Mouse (Mus musculus) left cerebral cortex, adult 9 months (tissue): ENCODE results near the gene Ccdc6.

Experiments used
- DNase-seq, 2 experiments: peaks; one replicate each; pipeline ENCODE4 v3.0.0; 2022; ENCODE audit warnings: low spot score in 2 of 2

Ccdc6 gene

GRCm38 (mm10) chr10:70168396-70168795 is 71.5 kb downstream of the Ccdc6 start:
- DNase-seq, result no peak

- DNase-seq, result peak in 1 of 2 experiments; percentile 68
Observed at GRCm38 (mm10) chr10:70169044-70169443, 72.1 kb downstream of the Ccdc6 start.

- DNase-seq, result peak in 1 of 2 experiments; percentile 50
Observed at GRCm38 (mm10) chr10:70173314-70173713, 76.4 kb downstream of the Ccdc6 start.

GRCm38 (mm10) chr10:70174494-70175190 is 77.7 kb downstream of the Ccdc6 start:
- no peak for DNase-seq

DNA sequence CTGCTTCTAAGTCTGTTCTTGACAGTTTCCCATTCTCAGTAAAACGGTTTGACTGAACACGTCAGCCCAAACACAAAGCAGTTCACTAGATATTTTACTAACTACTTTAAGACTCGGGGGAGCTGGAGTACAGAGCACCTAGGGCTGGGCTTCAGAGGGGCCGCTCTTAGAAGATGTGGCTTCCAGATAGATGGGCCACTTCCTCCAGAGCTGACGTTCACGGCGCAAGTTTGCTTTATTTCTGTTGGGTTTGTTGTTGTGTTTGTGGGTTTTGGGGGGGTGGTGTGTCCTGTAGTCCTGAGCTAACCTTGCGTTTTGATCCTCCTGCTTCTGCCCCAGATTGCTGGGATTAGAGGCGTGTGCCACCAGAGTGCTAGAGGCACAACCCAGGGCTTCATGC is 83.8 kb downstream of the Ccdc6 start:
- no peak for DNase-seq

DNA sequence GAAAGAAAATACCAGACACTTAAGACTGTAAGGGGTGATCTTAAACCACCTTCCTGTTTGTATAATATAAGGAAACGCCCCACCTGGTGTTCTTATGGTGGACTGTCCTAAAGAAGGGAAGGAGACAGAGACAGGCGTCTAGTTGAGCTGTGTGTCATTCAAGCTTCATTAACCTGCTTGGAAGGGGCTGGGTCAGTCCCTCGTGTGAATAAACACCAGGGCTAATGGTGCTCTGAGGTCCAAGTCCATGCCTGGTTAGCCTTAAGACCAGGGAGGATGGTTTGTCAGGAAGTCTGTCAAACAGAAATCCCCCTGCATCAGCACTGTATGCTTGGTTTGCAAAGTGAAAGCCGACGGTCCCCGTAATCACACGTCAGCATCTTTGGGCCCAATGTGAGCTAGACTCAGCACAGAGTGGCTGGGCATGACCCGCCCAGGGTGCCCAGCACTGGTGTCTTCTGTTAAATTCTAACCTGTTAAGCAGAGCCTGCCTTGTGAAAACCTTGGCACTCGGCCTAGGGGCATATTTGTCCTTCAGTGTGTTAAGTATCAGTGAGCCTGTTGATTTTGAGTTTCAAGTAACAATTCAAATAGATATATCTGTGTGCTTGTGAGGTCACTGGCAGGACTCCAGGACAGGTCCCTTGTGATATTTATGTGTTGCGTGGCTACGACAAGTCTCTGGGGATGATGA is 84.5 kb downstream of the Ccdc6 start:
- no peak for DNase-seq

DNA sequence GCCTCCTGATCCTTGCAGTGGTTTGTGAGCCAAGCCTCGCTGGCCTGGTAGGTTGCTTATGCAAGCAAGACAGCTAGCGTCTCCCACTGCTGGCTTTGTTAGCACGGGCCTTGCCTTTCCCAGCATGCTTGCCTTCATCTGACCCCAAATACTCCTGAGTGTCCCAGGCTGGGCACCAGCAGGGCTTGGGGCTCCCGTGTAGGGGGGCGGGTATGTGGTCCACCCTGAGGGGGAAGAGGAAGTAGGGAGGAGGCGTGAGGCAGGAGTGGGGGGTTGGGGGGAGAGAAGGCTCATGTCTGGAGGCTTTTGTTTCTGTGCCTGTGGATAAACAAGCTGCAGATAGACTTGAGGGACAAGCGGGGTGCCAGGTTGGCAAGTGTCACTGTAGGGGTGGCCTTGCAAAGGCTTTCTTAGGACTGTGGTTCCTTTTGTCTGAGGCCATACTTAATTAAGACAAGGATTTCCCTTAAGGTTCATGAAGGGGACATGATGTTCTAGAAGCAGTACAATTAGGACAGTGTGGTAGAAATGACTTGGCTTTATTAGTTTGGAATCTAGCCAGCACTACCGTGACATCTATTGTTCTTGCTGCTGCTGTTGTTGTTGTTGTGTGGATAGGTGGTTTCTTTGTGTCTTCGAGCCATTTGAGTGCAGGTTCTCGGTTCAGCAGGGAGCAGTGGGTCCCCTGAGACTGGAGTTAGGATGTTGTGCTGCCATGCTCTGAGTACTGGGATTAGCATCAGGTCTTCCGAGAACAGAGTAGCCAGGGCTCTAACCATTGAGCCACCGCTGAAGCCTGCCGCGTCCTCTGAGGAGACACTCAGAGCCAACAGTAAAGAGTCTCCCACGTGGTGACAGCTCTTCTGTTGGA is 86.5 kb downstream of the Ccdc6 start:
- DNase-seq, result no peak

- no peak for DNase-seq
Observed at GRCm38 (mm10) chr10:70186136-70186535, 89.2 kb downstream of the Ccdc6 start.

GRCm38 (mm10) chr10:70186586-70186985 is 89.7 kb downstream of the Ccdc6 start:
- DNase-seq, result no peak

GRCm38 (mm10) chr10:70189864-70190263 is 92.9 kb downstream of the Ccdc6 start:
- no peak for DNase-seq

DNA sequence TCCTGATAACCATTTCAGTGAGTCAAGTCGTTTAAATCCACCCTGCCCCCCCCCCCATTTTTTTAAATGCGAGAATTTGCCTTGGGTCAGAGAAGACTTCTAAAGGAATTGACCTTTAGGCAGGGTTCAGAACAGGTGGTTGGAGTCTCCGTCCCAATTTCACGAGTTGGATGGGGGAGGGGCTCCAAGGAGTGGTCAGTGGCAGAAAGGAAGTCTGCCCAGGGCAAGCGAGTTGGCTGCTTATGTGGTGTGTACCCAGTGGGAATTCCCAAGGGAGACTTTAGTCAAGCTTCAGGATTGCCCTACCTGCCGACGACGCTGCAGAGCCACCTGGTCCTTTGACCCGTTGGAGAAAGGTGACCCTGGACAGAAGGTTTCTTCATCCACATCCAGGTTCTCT is 97.4 kb downstream of the Ccdc6 start:
- DNase-seq, result no peak

DNA sequence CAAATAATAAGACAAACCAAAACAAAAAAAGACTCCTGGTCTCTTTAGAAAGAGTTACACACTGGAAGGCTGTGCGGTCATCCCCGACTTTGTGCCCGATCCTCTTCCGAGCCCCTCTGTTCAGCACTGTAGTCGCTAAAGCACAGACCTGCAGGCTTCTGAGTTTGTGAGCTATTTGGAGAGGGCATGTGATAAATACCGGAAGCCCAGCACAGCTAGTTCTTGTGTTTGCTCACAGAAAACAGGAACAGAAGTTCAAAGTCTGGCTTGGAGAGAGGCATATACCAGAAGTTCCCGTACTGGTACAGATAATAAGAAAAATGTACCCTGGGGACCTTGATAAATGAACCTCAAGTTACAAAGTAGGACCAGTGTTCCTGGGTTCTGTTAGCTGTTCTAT is 98.4 kb downstream of the Ccdc6 start:
- no peak for DNase-seq

DNA sequence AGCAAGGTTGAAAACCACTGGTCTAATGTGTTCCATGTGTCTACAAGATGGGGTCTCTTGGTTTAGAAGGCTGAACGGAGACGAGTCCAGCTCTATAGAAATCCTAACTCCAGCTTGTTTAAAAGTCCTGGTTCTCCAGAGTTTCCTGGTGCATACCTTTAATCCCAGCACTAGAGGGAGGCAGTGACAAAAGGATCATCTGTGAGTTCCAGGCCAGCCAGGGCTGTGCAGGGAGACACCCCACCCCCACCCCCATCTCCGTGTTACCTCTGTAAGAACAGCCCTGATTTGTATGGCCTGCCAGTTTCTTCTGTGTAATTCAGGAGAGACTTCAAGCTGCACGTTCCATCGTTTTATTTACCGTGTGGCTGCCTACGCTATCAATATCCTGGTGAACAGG is 98.9 kb downstream of the Ccdc6 start:
- DNase-seq, result no peak

DNA sequence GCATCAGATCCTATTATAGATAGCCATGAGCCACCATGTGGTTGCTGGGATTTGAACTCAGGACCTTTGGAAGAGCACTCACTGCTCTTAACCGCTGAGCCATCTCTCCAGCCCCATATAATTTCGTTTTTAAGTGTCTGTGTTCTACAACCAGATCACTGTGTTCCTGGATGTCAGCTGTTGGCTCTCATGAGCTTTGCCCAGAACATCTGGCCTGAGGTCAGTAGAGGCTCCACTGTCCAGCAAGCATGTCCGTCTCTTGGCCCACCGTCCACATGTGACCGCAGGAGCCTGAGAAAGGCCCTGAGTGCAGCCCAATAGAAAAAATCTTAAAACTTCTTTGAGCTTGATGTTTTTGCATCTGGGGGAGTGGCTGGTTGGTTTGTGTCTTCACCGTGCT is 99.7 kb downstream of the Ccdc6 start:
- DNase-seq, result no peak

DNA sequence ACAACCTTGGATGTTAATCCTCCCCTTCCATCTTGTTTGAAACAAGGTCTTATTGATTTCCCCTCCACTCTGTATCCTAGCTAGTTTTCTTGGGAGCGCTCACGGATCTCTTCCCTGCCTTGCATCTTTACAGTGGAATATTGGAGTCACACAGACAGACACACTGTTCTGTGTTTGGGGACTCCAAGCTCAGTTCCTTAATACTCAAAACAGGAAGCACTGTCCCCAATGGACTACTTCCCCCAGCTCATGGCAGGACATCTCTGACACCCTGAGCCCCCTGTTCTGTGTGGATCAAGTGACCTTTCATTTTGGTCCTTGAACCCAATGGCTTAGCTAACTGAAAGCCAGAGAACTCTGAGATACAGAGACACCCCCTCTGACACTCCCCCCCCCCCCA is 100.7 kb downstream of the Ccdc6 start:
- no peak for DNase-seq

GRCm38 (mm10) chr10:70198012-70198411 is 101.1 kb downstream of the Ccdc6 start:
- no peak for DNase-seq

- no peak for DNase-seq
Observed at GRCm38 (mm10) chr10:70198951-70199463, 102.1 kb downstream of the Ccdc6 start.

GRCm38 (mm10) chr10:70199466-70200210 is 102.7 kb downstream of the Ccdc6 start:
- DNase-seq, result no peak

GRCm38 (mm10) chr10:70200889-70201500 is 104.1 kb downstream of the Ccdc6 start:
- DNase-seq, result no peak

GRCm38 (mm10) chr10:70204505-70205399 is 107.8 kb downstream of the Ccdc6 start, which contains the start of gene Mrln:
Gene Mrln (plus strand): TSS chr10:70204664.
- DNase-seq, result no peak
